In the genomic region with DNA sequence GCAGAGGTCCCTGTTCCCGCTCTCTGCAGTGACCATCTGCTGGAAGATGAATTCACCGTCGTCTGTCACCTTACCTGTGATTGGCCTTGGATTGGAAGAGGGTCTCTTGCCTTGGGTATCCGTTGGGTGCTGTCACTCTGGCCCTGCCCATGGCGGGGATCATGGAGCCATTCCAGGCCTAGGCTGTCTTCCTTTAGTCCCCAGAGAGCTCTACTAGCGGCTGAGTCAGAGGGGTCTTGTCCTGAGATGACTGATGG, we compare ENCODE assay signal across 22 mouse cellular contexts. TPM values are rescaled to one million over a fixed set of nuclear protein-coding genes. Genes with fewer than 3 reads are reported as not detected.
"Had no signal": no experiment of that assay in that cellular context is flagged by ENCODE, and none has a peak within 500 bp of the region (broad histone marks: within the 10 kb centered on the region; RNA-seq: fewer than 3 reads in every experiment).

No protein-coding gene starts in this region.

- H3K4me2 ChIP-seq: limb, embryonic 12.5 days; limb, embryonic 15.5 days; liver, embryonic 11.5 days; lung, embryonic 14.5 days; midbrain, embryonic 11.5 days; neural tube, embryonic 13.5 days; stomach, embryonic 15.5 days had no signal

- H3K9me3 ChIP-seq: limb, embryonic 12.5 days; limb, embryonic 15.5 days; neural tube, embryonic 13.5 days; stomach, embryonic 15.5 days had no signal

- H3K27me3 ChIP-seq: limb, embryonic 12.5 days; limb, embryonic 15.5 days; neural tube, embryonic 13.5 days; stomach, embryonic 15.5 days had no signal

- H3K9ac ChIP-seq: limb, embryonic 12.5 days; limb, embryonic 15.5 days; liver, embryonic 14.5 days; liver, postnatal 0 days; lung, embryonic 14.5 days; neural tube, embryonic 13.5 days; stomach, embryonic 15.5 days had no signal

- H3K4me3 ChIP-seq: limb, embryonic 12.5 days; limb, embryonic 15.5 days; neural tube, embryonic 13.5 days; stomach, embryonic 15.5 days had no signal

- H3K27ac ChIP-seq: kidney, postnatal 0 days; limb, embryonic 12.5 days; limb, embryonic 15.5 days; liver, embryonic 14.5 days; macrophage; neural tube, embryonic 13.5 days; stomach, embryonic 15.5 days had no signal

- H3K4me1 ChIP-seq: neural tube, embryonic 13.5 days had no signal

- H3K36me3 ChIP-seq: limb, embryonic 12.5 days; limb, embryonic 15.5 days; neural tube, embryonic 13.5 days; stomach, embryonic 15.5 days had no signal

RNA-seq across cellular contexts. Expression of a gene that starts 10.8 kb away (rescaled TPM):
- total RNA-seq: layer of hippocampus, adult 8-10 months; left cerebral cortex, adult 8-10 months; left cerebral cortex, postnatal 14 days; left cerebral cortex, postnatal 4 days; megakaryocyte-erythroid progenitor cell, adult 5-6 weeks; midbrain, postnatal 0 days had no signal
- polyA plus RNA-seq: kidney, embryonic 14.5 days; kidney, postnatal 0 days; large intestine, adult 2 months; limb, embryonic 12.5 days; limb, embryonic 15.5 days; liver, embryonic 11.5 days; liver, postnatal 0 days; lung, embryonic 14.5 days; lung, postnatal 0 days; macrophage; midbrain, embryonic 11.5 days; midbrain, embryonic 14.5 days; midbrain, postnatal 0 days; neural tube, embryonic 13.5 days; stomach, embryonic 15.5 days had no signal

RNA-seq across cellular contexts. Expression of a gene that starts 57.2 kb away (rescaled TPM):
- total RNA-seq: megakaryocyte-erythroid progenitor cell, adult 5-6 weeks; neutrophil, adult 5-6 weeks had no signal
